In the genomic region with DNA sequence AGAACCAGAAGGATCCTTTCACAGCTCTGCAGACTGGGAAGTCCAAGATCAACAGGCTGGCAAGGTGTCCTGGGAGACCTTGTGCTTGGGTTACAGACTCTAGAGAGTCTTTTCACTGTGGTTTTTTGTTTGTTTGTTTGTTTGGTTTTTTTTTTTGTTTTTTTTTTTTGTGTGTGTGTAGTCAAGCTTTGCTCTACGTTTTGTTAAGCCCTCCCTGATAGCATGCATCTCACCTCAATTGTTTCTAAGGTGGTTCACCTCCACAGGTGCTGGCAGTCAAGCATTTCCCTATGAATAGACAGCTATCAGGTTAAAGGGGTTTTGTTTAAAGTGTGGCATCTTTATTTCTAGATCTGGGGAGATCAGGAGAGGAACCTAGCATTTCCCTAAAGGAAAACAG, we compare ENCODE assay signal across 24 mouse cellular contexts.
"Had no signal": no experiment of that assay in that cellular context is flagged by ENCODE, and none has a peak within 500 bp of the region (broad histone marks: within the 10 kb centered on the region; RNA-seq: fewer than 3 reads in every experiment).

No protein-coding gene starts in this region.

- H3K27ac ChIP-seq: embryonic facial prominence, embryonic 10.5 days; embryonic facial prominence, embryonic 12.5 days; embryonic facial prominence, embryonic 13.5 days; embryonic facial prominence, embryonic 15.5 days; forebrain, embryonic 10.5 days; forebrain, embryonic 12.5 days; forebrain, embryonic 13.5 days; forebrain, embryonic 15.5 days; gastrocnemius, adult 2 months; heart, adult 2 months; heart, embryonic 10.5 days had no signal

- H3K4me1 ChIP-seq: forebrain, embryonic 13.5 days had no signal

- H3K36me3 ChIP-seq: embryonic facial prominence, embryonic 10.5 days; embryonic facial prominence, embryonic 12.5 days; embryonic facial prominence, embryonic 13.5 days; embryonic facial prominence, embryonic 15.5 days; forebrain, embryonic 10.5 days; forebrain, embryonic 12.5 days; forebrain, embryonic 15.5 days; heart, embryonic 10.5 days had no signal

- H3K9ac ChIP-seq: embryonic facial prominence, embryonic 12.5 days; embryonic facial prominence, embryonic 13.5 days; embryonic facial prominence, embryonic 15.5 days; forebrain, embryonic 12.5 days; forebrain, embryonic 13.5 days; forebrain, embryonic 15.5 days; forebrain, postnatal 0 days had no signal

- H3K9me3 ChIP-seq: embryonic facial prominence, embryonic 10.5 days; embryonic facial prominence, embryonic 12.5 days; embryonic facial prominence, embryonic 13.5 days; embryonic facial prominence, embryonic 15.5 days; forebrain, embryonic 10.5 days; forebrain, embryonic 12.5 days; forebrain, embryonic 13.5 days; forebrain, embryonic 15.5 days; heart, embryonic 10.5 days had no signal

- DNase-seq: cerebellum, postnatal 10 days; cerebellum, postnatal 14 days; cerebellum, postnatal 25 days; cerebellum, postnatal 36 days; embryo, embryonic 11 days; forebrain, postnatal 0 days; gastrocnemius, adult 2 months; gastrocnemius, postnatal 10 days; gastrocnemius, postnatal 14 days; gastrocnemius, postnatal 25 days; gastrocnemius, postnatal 36 days; heart, adult 11 months; heart, adult 18-20 months; heart, adult 2 months had no signal

- H3K4me3 ChIP-seq: embryonic facial prominence, embryonic 10.5 days; embryonic facial prominence, embryonic 12.5 days; embryonic facial prominence, embryonic 13.5 days; embryonic facial prominence, embryonic 15.5 days; erythroblast, embryonic 14.5 days; forebrain, embryonic 10.5 days; forebrain, embryonic 12.5 days; forebrain, embryonic 13.5 days; forebrain, embryonic 15.5 days; gastrocnemius, adult 2 months; heart, adult 2 months; heart, embryonic 10.5 days had no signal
